Mouse (Mus musculus) erythroblast, adult 5-6 weeks (primary cell): ENCODE data around the gene Dnal1. TPM values are rescaled to one million over a fixed set of nuclear protein-coding genes. Genes with fewer than 3 reads are reported as not detected.
A peak's percentile ranks its signal among the peaks of the same experiment; 100 is the strongest.

Experiments used
- ATAC-seq: replicated peaks from 2 replicates; pipeline ENCODE4 v1.8.0; 2016; ENCODE audit warnings: moderate number of reproducible peaks, mild to moderate bottlenecking, moderate TSS enrichment, inconsistent platforms; ENCODE audit not compliant: poor library complexity, low FRiP score, severe bottlenecking
- total RNA-seq, 2 experiments: library from RNA; stranded (forward) in 1 of 2; stranded (reverse) in 1 of 2; fragments of 150-400 nt in 1 of 2; fragments of 200-764, 138-1000 nt in 1 of 2; gene quantifications; 2 replicates each; pipeline versions ENCODE4 v1.2.3 to v1.2.4; 2015 to 2017; ENCODE audit warnings: low replicate concordance in 2 of 2

Gene Dnal1
- total RNA-seq, 2 experiments from 2014 or later = not detected

GRCm38 (mm10) chr12:84158156-84158555, 44.0 kb downstream of the Dnal1 start:
- ATAC-seq = no peak

GRCm38 (mm10) chr12:84160491-84160890, 46.3 kb downstream of the Dnal1 start:
- no peak for ATAC-seq

GRCm38 (mm10) chr12:84161116-84161515, 47.0 kb downstream of the Dnal1 start:
- peak; percentile 68 for ATAC-seq

- ATAC-seq = peak; percentile 79
Observed at GRCm38 (mm10) chr12:84161616-84162433, 47.7 kb downstream of the Dnal1 start.

- peak; percentile 68 for ATAC-seq
Observed at GRCm38 (mm10) chr12:84163133-84163532, 49.0 kb downstream of the Dnal1 start.

GRCm38 (mm10) chr12:84163586-84164110, 49.5 kb downstream of the Dnal1 start:
- ATAC-seq = no peak

- ATAC-seq = no peak
Observed at GRCm38 (mm10) chr12:84165631-84166373, 51.6 kb downstream of the Dnal1 start.

GRCm38 (mm10) chr12:84170610-84171009, 56.4 kb downstream of the Dnal1 start:
- no peak for ATAC-seq

- no peak for ATAC-seq
Observed at GRCm38 (mm10) chr12:84172216-84172615, 58.0 kb downstream of the Dnal1 start.

GRCm38 (mm10) chr12:84172862-84173261, 58.7 kb downstream of the Dnal1 start:
- ATAC-seq = no peak

- ATAC-seq = no peak
Observed at GRCm38 (mm10) chr12:84173309-84173915, 59.2 kb downstream of the Dnal1 start.

- ATAC-seq = no peak
Observed at GRCm38 (mm10) chr12:84174190-84174811, 60.1 kb downstream of the Dnal1 start.

GRCm38 (mm10) chr12:84174871-84175270, 60.7 kb downstream of the Dnal1 start:
- peak; percentile 49 for ATAC-seq

GRCm38 (mm10) chr12:84175659-84176061, 61.5 kb downstream of the Dnal1 start:
- ATAC-seq = peak; percentile 87

- peak; percentile 16; the same call in 1 of the 2 replicates for ATAC-seq
Observed at GRCm38 (mm10) chr12:84176126-84176769, 62.1 kb downstream of the Dnal1 start.

GRCm38 (mm10) chr12:84176886-84177765, 63.0 kb downstream of the Dnal1 start:
- ATAC-seq = no peak

- ATAC-seq = no peak
Observed at GRCm38 (mm10) chr12:84178052-84178451, 63.9 kb downstream of the Dnal1 start.

GRCm38 (mm10) chr12:84178652-84179445, 64.7 kb downstream of the Dnal1 start:
- ATAC-seq = no peak
